Mouse (Mus musculus) spleen, embryonic (tissue): ENCODE data around the gene Angptl2.
"Not testable (repeated sequence)": the region's sequence is repeated elsewhere in the genome, so short reads cannot be mapped to it uniquely, and the experiment has no call there.

Experiments
- CTCF ChIA-PET: fragments of 350-600 bp; sonication (Branson Sonifier 250); formaldehyde crosslinking; loops from one replicate; lab custom pipeline; 2022; lab: Charles Lee

Angptl2 gene

DNA sequence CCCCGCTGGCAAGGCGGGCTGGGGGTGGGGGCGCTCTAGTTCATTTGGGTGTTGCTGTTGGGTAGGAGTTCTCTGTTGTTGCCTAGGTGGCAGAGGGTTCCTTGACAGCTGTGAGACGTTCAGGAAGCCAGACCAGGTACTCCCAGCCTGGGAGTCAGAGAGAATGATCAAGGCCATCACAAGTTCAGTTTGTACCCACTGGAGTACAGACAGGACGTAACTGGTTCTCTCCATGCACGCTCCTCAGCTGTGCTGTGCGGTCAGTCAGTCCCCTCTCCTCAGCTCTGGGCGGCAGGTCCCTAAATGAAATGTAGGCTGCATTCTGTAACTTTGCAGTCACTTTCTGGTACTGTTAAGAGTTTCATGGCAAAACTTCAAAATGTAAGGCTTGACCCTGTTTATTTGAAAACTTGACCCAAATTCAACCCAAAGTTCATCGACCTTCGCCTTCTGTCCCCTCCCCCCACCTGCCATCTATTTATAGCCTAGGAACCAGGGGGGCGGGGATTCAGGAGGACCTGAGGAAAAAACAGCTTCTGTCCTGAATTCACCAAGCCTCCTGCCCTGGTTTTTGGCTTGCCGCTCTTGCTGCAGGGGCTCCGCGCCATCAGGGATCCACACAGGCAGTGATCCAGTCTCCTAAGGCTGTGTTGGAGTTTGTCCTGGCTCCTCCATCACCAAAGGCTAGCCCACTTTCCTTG, 15.4 kb upstream of the Angptl2 start:
- CTCF ChIA-PET, result no interaction called here

DNA sequence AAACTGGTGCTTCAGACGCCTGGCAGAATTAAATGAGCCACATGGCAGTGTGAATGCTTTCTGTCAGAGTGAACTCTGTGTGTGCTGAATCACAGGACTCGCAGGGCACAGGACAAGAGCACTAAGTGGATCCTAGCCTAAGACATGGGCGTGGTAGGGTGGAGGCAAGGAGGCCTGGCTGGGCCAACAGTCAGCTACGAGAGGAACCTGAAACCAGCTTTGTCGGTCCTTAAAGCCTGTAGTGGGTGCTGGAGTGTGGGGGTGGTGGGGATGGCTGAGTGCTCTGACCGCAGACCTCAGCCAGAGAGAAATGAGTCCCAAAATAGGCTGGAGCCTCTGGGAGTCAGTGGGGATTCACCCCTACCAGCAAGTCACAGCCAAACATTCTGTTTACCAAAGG, 12.6 kb upstream of the Angptl2 start:
- CTCF ChIA-PET, result interaction anchor here (0.7 kb wide), 1 partner anchor 10 kb away, joined by 8 read pairs; no protein-coding TSS in a partner anchor

DNA sequence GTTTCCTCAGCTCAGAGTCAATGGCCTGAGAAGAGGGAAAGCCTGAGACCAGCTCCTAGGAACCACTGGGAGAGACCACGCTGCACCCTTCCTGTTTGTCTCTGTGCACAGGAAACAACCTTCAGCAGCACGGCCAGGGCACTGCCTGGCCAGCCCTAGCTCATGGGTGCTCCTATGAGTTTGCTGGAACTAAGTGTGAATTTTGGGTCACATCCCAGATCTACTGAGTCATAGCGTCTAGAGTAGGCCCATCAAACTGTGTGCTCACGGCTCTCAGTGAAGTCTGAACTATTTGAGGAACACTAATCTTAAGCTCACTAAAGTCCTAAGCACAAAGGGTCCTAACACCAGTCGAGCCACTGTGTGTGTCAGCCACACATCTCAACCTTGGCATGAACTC, 10.9 kb upstream of the Angptl2 start:
- CTCF ChIA-PET, result no interaction called here

DNA sequence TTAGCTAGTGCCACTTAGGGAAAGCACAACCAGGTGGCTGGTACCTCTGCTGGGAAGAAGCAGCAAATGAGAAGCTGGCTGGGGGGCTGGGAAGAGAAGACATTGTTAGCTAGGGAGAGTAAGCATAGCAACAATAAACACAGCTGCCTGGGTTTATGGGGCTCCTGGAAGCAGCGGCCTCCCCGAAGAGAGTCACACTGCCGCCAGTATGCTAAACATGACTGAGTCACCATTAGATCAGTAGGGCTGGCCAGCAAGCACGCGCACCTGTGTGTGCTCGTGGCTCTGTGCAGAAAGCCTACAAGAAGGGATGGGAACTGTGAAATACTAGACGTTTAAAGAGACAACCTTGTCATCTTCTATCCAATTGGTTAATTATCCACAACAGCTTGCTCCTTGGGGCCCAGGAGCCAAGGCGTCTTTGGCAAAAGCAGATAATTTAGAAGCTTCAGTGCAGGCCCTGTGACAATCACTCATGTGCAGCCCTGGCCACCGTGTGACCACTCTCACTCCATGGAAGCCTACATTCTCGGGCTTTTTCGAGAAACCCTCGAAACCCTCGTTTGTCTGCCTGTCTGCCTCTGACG, 9.8 kb upstream of the Angptl2 start:
- CTCF ChIA-PET, result no interaction called here

DNA sequence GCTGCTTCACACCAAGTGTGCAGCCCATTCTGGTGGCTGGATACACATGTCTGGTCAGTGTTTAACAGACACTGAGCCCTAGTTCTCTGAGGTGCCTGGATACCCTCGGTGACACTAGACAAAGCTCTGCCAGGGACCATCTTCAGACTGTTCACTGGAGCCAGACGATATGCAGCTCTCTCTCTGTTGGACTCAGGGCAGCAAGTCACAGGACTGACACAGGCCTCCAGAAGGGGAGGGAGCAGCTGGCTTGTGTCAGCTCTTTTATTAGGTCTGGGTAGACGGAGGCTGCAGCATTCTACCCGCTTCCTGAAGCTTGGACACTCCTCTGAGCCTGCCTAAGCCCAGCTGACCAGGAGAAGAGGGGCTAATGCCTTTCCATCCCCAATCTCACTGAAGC, 8.8 kb upstream of the Angptl2 start:
- CTCF ChIA-PET, result interaction anchor here (0.6 kb wide), 2 partner anchors 9 to 44 kb away, joined by 4 to 8 read pairs; no protein-coding TSS in a partner anchor

DNA sequence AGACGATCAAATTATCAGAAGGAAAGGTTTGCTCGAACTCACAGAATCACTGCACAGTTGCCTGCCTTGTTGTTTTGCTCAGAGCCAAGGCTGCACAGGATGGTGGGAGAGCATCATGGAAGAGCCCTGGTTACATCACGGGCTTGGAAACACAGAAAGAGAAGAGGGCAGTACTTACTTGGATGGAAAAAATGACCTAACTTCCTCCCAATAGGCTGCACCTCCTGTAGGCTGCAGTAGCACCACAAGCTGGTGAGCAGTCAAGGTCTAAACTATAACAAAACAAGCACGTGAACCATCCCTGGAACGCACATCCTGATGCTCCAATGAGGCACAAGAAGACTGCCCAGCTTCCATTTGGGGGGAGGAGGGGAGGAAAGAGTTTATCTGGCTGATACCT, 7.7 kb upstream of the Angptl2 start:
- CTCF ChIA-PET, result no interaction called here

DNA sequence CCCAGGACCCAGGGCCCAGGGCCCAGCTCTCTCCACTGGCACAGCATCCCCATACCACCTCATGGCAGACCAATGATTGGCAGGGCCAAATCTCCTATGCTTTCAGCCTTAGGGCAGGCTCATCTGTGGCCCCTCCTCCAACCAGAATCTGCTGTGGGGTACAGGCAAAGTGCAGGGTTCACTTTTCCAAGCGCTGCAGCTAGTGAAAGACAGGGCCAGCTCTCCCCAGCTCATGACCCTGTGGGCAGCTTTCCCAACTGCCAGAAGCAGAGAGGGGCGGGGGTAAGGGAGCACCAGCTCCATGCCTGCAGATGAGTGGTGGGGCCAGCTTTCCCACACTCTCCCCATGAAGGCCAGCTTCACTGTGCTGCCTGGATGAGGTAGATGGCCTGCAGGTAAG, 5.0 kb upstream of the Angptl2 start:
- CTCF ChIA-PET, result no interaction called here

DNA sequence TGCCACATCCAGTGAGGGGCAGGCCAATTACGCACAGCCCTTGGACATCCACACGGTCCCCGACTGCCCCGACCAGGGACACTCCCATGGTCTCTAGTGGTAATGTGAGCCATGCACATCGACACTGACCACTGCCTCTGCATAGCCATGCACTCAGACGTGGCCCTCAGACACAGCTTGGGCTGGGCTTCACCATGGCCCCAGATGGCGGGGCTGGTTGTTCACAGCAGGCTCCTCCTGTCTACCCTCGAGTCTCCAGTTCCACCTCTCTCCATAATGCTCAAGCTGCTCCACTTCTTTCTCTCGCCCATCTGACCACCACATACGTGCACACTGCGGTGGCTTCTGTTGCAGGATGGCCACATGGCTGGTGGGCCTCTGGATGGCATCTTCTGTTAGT, 4.6 kb upstream of the Angptl2 start:
- CTCF ChIA-PET, result not testable (repeated sequence)

DNA sequence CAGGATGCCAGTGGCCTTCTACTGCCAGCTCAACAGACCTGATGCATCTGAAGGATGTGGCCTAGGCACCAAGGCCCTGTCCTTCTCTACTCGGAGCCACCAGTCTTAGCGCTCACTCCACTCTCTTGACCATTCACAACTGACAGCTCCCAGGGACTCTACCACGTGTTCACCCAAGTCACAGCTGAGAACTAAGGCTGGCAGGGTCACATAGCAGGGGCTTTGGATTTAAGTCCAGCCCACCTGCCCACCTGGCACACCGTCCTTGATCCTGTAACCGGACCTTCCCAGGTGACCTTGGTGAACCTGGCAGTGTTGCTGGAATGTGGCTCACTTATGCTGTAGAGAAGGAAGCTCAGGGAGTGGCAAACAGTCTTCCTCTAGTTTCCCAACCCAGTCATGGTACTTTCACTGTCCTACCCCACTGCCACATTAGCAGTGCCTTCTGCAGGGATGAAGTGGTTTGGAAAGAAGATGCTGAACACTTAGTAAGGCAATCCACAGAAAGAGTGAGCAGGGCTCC, 631 bp upstream of the Angptl2 start:
- CTCF ChIA-PET, result interaction anchor here (0.6 kb wide), 1 partner anchor 8 kb away, joined by 8 read pairs; no protein-coding TSS in a partner anchor

DNA sequence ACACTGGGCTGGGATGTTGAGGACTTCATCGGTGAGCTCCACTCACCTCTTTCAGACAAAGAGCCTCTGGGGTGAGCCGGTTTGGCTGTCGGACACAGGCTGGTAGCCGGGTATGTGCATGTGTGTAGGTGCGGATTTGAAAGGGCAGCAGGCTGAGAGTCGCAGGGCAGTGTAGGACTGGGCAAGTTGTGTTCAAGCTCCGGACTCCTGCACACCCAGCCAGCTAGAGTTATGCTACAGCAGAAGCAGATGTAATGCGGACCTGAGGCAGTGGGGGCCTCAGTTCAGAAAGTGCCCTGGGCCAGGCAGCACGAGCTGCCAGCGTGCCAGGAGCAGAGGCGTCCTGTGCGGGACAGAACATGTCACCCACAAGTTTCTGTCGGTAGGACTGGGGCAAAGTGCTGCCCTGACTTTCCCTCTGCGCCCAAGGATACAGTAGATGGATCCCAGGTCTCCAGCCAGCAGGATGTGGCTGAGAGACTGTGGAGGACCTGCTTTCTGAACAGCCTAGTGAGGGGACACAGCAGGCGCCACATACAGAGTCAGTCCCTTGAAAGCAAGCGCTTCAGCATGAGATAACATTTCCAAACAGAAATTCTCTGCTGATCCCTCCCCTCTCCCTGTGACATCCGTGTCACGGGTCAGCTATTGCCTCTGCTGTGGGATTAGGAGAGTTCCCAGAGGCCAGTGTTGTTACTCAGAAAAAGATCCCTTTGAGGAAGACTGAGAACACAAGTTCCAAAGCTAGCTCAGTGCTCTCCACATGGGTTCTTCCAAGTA, 966 bp downstream of the Angptl2 start:
- CTCF ChIA-PET, result no interaction called here

DNA sequence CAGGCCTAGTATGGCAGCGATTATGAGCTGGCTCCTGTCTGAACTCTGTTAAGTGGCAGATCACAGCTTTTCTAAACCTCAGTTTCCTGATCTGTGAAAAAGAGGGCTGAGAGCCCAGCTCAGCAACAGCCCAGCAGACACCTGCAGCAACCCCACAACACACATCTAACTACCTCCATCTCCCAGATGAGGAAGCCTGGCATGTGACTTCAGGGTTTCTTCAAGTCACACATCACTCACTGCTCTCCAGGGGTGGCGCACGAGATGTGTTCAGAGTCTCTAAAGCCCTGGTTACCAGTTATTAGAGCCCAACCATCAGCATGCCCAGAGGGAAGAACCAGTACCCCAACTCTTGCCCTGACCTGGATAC, 1.5 kb downstream of the Angptl2 start:
- CTCF ChIA-PET, result no interaction called here

DNA sequence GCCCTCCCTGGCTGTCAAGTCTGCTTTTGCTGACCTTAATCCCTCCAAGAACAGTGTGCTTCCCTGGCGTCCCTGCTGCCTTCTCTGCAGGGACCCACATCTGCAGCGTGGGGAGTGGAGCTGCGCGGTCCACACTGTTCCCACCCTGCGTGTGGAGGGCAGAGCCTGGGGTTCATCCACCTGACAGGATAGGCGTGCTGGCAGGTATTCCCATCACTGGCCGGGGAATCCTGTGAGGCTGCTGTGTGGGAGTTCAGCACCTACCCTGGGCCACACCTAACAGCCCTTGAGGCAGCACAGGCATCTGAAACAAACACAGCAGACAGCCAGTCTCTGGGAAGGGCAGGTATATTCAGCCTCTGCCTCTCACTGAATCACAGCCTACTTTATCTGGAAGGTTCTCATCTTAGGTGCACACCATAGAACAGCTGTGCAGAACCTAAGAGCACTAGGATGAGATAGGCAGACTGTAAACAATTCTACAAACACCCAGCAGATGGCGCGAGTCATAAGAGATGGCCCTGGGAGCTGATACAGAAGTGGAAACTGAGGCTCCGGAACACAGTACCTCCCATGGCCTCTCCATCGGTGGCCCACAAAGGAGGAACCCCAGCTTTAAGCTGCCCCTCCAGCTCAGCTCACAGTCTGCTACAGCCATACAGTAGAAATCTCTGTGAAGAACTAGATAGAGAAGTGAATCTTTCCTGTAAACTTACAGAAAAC, 3.2 kb downstream of the Angptl2 start:
- CTCF ChIA-PET, result no interaction called here

DNA sequence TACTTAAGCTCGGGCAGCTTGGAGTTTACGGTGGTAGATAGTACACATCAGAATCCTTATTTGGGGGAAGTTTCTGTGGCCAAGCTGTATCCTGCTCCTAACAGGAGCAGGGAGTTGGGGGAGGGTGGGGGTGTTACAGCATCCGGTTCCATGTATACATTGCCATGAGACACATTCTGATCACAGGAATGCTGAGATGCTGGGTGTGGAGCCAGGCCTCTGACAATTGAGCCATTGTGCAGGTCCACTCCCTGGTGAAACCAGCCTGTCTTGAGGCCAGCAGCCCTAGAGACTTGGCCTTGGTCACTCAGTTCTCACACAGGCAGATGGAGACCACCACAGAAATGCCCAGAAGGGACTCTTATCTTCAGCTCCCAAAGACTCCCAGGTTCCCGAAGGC, 3.8 kb downstream of the Angptl2 start:
- CTCF ChIA-PET, result no interaction called here

DNA sequence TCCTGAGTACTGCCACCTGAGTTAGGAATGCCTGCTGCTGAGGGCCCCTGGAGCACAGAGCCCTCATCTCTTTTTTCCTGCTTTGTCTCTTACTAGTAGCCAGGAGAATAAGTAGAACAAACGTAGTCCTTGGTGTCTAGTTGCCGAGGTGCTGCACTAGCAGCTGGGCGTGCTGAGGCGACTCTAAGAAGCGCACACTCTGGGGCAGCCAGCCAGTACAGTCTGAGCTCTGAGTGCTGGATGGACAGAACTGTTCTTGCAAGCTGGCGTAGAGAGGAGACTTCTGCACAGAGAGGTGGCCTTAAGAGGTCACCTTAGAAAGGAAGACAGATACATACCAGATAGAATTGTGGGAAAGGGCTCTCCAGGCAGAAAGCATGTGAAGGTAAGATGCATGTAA, 4.4 kb downstream of the Angptl2 start:
- CTCF ChIA-PET, result no interaction called here

DNA sequence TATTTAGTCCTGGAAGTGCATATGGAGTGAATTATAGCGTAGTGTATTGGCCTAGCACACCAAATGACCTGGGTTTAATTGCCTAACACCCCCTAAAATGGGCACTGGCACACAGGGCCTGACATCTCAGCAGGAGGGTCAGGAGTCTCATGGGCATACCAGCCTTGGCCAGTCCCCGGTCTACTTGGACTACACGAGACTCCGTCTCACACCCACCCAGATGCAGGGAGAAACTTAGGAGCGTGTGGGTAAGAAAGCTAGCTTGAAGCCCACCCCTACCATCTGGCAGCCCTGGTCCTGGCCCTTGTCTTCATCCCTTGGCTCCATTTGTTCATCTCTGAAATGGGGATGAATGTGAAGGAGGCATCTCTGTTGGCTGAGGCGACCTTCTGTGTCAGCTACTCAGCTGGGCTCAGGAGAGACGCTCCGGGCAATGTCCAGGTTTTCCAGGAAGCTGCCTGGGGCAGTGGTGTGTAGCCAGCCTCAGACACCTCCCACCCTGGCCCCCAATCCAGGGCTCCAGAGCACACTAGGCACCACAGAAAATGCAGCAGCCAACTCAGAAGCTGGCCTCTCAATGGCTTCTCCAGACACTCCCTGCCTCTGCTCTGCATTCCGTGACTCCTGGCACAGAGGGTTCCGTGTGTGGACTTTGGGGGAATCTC, 4.9 kb downstream of the Angptl2 start:
- CTCF ChIA-PET, result no interaction called here

DNA sequence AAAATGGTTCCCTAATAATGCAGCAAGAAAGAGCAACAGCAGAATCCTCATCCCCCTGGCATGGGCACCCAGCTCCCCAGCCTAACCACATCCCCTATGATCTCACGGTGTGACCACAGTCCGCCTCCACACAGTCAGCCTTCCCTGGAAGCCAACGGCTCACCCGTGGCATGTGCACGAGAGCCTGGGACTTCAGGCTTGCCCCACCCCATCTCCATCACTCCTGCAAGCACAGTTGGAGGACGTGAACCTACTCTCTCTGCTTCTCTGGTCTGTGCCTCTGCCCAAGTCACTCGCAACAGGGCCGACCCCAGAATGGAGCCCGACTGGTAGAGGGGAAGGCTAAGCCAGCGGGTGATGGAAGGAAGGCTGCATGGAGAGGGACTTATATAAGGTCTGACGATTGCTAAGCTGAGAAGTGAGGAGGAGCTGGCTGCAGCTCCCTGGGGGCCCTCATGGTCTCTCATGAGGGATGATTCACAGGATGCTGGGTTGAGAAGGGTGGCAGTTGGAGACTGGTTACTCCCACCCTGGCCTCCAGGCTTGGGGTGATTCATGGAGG, 5.6 kb downstream of the Angptl2 start:
- CTCF ChIA-PET, result no interaction called here

DNA sequence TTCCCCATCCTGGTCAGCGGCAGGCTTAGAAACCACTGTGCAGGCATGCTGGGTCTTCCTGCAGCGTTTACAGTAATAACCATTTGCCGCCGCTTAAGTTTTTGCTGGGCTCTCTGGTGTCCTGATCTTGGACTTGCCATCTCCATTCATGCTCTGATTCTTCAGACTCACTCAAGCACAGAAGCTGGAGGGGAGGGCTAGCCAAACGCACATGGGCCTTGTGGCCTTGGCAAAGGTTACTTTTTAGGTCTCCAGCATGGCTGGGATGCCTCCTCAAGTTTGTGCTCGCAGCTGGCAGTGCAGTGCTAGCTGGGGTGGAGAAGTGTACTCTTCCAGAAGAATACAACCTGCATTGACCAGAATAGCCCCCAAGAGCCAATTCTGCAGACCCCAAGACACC, 6.6 kb downstream of the Angptl2 start:
- CTCF ChIA-PET, result no interaction called here

DNA sequence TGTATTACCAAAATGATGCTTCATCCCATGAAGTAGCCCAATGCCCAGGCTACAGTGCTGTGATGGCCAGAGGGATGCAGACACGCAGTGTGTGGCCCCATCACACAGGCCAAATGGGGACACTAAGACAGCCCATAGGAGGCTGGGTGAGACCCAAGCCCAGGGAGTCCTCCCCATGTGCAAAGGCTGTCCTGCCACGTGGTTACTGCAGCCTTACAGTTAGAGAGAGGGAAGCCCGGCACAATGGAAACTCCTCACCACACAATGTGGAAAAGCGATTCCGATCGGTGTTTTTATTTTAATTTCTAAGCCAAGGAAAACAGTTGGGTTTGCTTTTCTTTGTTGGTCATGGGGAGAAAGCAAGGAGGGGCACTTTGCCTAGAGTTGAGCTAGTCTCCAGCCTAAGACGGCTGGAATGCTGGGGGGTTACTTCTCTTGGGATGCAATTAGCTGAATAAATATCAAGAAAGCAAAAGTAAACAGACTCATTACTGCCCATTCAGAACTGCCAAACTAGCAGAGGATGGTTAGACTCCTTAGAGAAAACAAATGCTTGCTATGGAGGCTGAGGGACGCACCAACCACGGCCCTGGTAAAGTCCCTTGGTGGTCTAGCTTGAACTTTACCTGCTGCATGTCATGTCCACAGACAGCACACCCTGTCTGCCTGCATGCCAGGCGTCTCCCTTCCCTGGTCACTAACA, 7.9 kb downstream of the Angptl2 start:
- CTCF ChIA-PET, result no interaction called here

DNA sequence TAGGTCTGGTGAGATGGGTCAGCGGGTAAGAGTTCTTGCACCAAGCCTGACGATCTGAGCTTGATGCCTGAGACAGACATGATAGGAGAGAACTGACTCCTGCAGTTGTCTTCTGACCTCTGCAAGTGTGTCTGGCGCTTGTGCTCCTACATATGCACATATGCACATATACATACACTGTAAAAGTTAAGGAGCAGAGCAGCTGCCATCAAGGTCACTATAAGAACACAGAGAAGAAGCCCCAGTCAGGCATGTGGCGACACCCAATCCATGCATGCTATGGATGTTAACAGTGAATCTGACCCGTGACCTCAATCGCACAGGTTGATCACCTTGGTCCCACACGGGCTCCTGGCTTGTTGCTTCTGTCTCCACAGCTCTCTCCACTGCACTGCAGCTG, 10.1 kb downstream of the Angptl2 start:
- CTCF ChIA-PET, result no interaction called here

DNA sequence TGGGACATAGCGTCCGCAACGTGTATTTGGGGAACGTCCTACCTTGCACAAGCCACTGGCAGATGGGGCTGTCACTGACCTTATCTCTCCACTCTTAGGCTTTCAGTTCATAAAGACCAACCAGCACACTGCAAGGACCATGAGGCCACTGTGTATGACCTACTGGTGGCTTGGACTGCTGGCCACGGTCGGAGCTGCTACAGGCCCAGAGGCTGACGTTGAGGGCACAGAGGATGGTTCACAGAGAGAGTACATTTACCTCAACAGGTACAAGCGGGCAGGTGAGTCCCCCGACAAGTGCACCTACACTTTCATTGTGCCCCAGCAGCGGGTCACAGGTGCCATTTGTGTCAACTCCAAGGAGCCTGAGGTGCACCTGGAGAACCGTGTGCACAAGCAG, 12.2 kb downstream of the Angptl2 start:
- CTCF ChIA-PET, result interaction anchor here (0.7 kb wide), 1 partner anchor 1202 kb away, joined by 3 read pairs; no protein-coding TSS in a partner anchor
